Mouse (Mus musculus): ENCODE data around the gene Hcfc1. TPM values are rescaled to one million over a fixed set of nuclear protein-coding genes. Genes with fewer than 3 reads are reported as not detected.
A peak's percentile ranks its signal among the peaks of the same experiment; 100 is the strongest.

Gene Hcfc1
- total RNA-seq, 2 experiments from 2014 or later = 39.3 to 41.8 TPM

DNA sequence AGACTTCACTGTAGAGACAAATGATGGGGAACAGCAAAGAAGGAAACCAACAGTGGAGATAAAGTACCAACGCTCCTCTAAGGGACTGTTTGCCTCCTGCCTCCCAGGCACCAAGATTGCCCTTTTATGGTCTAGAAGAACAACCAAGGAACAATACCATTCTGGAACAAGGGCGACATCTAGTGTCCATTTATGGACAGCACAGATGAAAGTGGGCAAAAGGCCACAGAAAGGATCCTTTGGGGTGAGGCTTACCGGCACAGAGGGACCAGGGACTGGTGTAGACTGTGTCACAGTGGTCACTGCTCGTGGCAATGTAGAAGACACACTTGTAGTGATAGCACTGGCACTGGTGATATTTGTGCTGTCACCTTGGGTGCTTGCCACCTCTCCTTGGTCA is 17.5 kb downstream of the Hcfc1 start:
- intact Hi-C loops (cut with DNase I) = loop anchor here (10.0 kb wide), 1 partner anchor 894 kb away; no protein-coding TSS in a partner anchor

GRCm38 (mm10) chrX:73946896-73947295 is 19.3 kb downstream of the Hcfc1 start:
- no peak for DNase-seq (ENCODE audit: low spot score)
- intact Hi-C loops (cut with DNase I) = loop anchor here (2.0 to 10.0 kb wide), 2 partner anchors 148 to 892 kb away; no protein-coding TSS in a partner anchor

More for the DNA sequence above, 17.5 kb downstream of the Hcfc1 start:
- no peak for DNase-seq (ENCODE audit: low spot score)

GRCm38 (mm10) chrX:73942294-73942693 is 23.9 kb downstream of the Hcfc1 start:
- DNase-seq (ENCODE audit: low spot score) = no peak
- intact Hi-C loops (cut with DNase I) = loop anchor here (5.0 to 10.0 kb wide), 2 partner anchors 270 to 887 kb away; partner anchors contain the start of gene Slc6a8

GRCm38 (mm10) chrX:73941860-73942259 is 24.3 kb downstream of the Hcfc1 start:
- intact Hi-C loops (cut with DNase I) = loop anchor here (5.0 to 10.0 kb wide), 2 partner anchors 270 to 887 kb away; partner anchors contain the start of gene Slc6a8
- DNase-seq (ENCODE audit: low spot score) = no peak

DNA sequence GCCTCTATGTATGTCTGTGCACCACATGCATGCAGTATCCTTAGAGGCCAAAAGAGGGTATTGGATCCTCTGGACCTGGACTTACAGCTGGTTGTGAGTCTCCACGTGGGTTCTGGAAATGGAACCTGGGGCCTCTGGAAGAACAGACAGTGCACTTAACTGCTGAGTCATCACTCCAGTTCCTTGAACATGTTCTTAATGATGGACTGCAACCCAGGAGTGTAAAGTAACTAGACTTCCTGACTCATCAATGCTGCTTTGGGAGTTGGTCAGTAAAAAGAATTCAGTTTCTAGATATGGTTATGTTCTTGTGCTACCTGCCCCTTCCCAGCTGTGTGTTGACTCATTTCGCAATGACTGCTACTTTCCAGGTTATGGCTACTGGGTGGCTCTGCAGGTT is 34.3 kb downstream of the Hcfc1 start:
- intact Hi-C loops (cut with DNase I) = no loop called here
- no peak for DNase-seq (ENCODE audit: low spot score)

- intact Hi-C loops (cut with DNase I) = no loop called here
- peak; percentile 50 for DNase-seq (ENCODE audit: low spot score)
Observed at GRCm38 (mm10) chrX:73930402-73931062, 35.6 kb downstream of the Hcfc1 start, which contains the start of gene Renbp. Gene Renbp (minus strand): TSS chrX:73930850.

- intact Hi-C loops (cut with DNase I) = no loop called here
- no peak for DNase-seq (ENCODE audit: low spot score)
Observed at GRCm38 (mm10) chrX:73922550-73922882, 43.6 kb downstream of the Hcfc1 start.

DNA sequence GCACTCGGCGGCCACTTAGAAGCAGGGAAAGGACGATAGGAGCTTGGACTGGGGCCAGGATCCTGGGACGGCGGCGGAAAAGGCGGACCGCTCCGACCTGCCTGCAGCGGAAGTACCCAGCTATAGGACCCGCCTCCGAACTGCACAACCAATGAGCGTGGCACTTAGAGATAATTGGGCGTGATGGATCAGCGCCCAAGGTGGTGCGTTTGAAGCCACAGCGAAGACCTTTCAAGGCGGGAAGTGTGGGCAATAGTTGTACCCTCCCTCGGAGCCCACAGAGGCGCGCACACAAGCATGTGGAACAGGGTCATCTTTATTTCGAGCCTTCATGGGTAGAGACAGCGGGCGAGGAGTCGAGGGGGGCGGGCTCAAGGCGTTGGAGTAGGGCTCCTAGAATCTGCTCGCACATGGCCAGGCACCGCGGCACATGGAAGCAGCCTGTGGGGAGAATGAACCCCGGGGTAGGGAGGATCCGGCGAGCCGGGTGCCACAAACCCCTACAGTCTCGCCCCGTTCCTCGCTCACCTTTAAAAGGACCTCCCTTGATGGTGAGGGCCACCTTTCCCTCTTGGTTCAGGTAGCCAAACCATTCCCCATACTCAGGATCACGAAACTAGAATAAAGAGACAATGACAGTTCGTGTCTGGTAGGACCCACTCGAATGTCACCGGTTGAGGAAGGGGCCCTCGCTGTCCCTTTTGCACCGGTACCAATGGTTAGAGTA is 44.2 kb downstream of the Hcfc1 start, which contains the start of the genes Arhgap4 and Naa10:
TSS of gene Arhgap4 (minus strand) at position 48 of the 727 bp plus-strand sequence.
TSS of gene Naa10 (minus strand) at position 122 of the 727 bp plus-strand sequence.
- intact Hi-C loops (cut with DNase I) = no loop called here
- peak; percentile 75 for DNase-seq (ENCODE audit: low spot score)

DNA sequence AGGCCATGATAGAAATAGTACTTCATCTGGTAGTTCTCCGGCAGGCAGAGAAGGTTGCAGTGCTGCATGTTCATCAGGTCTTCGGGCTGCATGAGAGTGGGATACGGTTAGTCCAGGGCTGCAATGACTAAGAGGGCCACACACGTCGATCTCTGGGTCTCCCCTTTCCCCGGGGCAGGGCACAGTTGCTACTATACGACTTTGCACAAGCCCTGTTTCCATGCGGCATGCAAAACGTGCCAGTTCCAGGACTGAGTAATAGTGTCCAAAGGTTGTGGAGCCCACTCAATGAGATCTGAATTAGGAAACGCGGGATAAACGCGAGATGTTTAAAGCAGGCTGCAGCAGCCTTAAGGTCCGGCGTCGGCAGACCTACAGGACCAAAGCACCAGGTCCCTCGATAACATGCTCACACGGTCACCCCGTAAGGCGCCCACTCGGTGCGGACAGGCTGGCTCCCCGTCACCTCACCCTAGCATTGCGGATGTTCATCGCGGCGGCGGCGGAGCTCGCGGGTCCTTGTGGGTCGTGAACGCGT is 44.8 kb downstream of the Hcfc1 start:
- DNase-seq (ENCODE audit: low spot score) = no peak
- intact Hi-C loops (cut with DNase I) = no loop called here

DNA sequence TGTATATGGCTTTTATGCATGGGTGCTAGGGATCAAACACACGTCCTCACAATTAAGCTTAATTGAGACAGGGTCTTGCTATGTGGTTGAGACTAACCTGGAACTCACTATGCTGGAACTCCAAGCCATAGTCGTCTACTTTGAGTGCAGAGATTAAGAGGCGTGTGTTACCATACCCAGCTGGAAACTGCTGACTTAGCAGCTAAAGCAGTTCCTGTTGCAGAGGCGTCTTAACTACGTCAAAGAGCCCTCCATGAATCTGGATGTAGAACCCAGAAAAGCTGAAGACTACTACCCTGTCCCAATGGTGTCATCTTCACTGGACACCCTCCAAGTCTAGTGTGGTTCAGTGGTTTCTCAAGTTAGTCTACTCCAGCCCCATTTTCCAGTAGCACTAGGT is 47.5 kb downstream of the Hcfc1 start:
- DNase-seq (ENCODE audit: low spot score) = no peak
- intact Hi-C loops (cut with DNase I) = no loop called here

DNA sequence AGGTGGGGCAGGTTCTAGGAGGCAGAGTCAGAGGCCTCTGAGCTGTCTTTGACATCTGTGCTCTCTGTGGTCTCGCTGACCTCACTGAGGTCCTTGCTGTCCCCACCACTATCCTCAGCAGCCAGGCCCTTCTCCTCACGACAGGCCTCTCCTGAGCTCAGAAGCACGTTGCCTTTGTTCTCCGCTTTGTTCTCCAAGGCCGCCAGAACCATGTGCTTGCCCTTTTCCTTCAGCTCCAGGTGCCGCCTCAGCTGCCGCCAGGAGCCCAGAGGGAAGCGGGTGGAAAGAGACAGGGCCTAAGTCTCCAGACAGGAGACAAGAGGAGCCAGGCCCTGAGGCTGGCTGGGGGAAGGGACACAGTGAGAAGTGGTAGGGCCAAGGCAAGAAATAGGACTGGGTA is 49.2 kb downstream of the Hcfc1 start:
- DNase-seq (ENCODE audit: low spot score) = no peak
- intact Hi-C loops (cut with DNase I) = no loop called here

GRCm38 (mm10) chrX:73914827-73915703 is 51.1 kb downstream of the Hcfc1 start:
- peak; percentile 80 for DNase-seq (ENCODE audit: low spot score)
- intact Hi-C loops (cut with DNase I) = no loop called here

- DNase-seq (ENCODE audit: low spot score) = no peak
- intact Hi-C loops (cut with DNase I) = no loop called here
Observed at GRCm38 (mm10) chrX:73911588-73911987, 54.6 kb downstream of the Hcfc1 start.

DNA sequence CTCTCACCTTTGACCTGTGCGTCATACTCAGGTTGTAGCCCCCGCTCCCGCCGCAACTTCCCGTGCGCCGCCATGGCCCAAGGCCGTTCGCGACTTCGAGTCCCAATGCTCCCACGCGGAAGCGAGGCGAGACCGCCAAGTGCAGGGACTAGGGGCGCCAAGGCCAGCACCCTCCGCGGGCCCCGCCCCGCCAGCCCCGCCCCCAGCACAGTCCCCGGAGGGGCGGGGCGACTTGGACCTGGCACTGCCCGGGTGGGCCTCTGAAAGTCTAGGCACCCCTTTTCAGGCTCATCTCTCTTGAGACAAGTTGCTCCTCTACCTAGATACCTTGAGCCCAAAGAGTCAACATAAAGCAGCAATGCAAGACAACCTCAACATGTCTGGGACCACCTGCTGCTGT is 55.0 kb downstream of the Hcfc1 start:
- no peak for DNase-seq (ENCODE audit: low spot score)
- intact Hi-C loops (cut with DNase I) = no loop called here

GRCm38 (mm10) chrX:73910451-73910850 is 55.7 kb downstream of the Hcfc1 start:
- intact Hi-C loops (cut with DNase I) = no loop called here
- DNase-seq (ENCODE audit: low spot score) = no peak

- DNase-seq (ENCODE audit: low spot score) = no peak
- intact Hi-C loops (cut with DNase I) = no loop called here
Observed at GRCm38 (mm10) chrX:73910049-73910448, 56.1 kb downstream of the Hcfc1 start.

DNA sequence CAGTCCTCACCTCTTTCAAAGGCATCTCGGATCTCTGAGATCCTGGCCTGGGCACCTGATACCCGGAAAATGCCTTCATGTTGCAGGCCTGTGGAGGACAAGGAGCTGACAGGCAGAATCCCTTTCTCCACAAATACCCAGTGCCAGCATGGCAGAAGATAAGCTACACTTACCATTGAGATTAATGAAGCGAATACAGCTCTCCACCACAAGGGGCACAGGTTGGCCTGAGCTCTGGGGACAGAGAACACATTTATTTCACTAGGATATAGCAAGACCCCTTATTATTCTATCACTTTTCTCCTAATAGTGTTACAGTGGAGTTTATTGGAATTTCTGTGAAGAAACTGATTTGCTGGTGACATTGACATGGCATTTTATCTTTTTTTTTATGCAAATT is 68.2 kb downstream of the Hcfc1 start:
- no peak for DNase-seq (ENCODE audit: low spot score)
- intact Hi-C loops (cut with DNase I) = loop anchor here (5.0 kb wide), 1 partner anchor 101 kb away; no protein-coding TSS in a partner anchor

DNA sequence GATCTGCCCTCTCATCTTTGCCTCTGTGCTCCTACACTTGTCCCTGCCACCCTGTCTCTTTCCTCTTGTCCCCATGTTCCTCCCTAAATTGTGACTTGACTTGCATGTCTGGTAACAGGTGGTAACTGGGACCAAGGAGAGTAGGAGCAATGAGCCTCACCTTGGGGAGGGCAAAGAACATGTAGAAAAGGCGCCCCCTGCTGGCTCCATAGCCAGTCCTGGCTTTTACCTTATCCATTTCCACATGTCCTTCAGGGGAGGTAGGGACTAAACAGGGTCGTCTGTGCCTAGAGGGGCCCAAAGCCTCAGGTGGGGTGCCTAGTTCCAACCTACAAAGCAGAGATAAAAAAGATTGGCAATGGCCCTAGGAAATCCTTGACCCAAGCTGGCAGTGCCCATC is 70.4 kb downstream of the Hcfc1 start, which contains the start of gene L1cam:
TSS of gene L1cam (minus strand) at position 387 of the 400 bp plus-strand sequence.
- DNase-seq (ENCODE audit: low spot score) = no peak
- intact Hi-C loops (cut with DNase I) = loop anchor here (5.0 kb wide), 1 partner anchor 98 kb away; no protein-coding TSS in a partner anchor

GRCm38 (mm10) chrX:73892833-73893232 is 73.3 kb downstream of the Hcfc1 start:
- DNase-seq (ENCODE audit: low spot score) = no peak
- intact Hi-C loops (cut with DNase I) = loop anchor here (5.0 kb wide), 1 partner anchor 221 kb away; the partner anchor contains the start of gene Slc6a8

All from heart, postnatal 25 days (tissue).